Mouse (Mus musculus) hindbrain, embryonic 15.5 days (tissue): ENCODE measurements around the gene E130208F15Rik. TPM values are rescaled to one million over a fixed set of nuclear protein-coding genes. Genes with fewer than 3 reads are reported as not detected.

Source experiments
- ATAC-seq: fragments of 200-750 bp; cut with Nextera tagmentation; 2 replicates; pipeline ENCODE4 v1.8.0; 2017; ENCODE audit warnings: low read depth, moderate number of reproducible peaks, moderate TSS enrichment; ENCODE audit not compliant: low FRiP score
- H3K27ac ChIP-seq: fragments of 300-500 bp; sonication (generic); replicated peaks from 2 replicates; pipeline ENCODE4 v1.5.1; 2015; ENCODE audit warnings: mild to moderate bottlenecking, inconsistent platforms
- H3K27me3 ChIP-seq: fragments of 300-500 bp; sonication (generic); 2 replicates; pipeline ENCODE4 v1.6.1; 2015; ENCODE audit warnings: control low read depth, inconsistent platforms
- H3K36me3 ChIP-seq: fragments of 300-500 bp; sonication (generic); 2 replicates; pipeline ENCODE4 v1.6.1; 2015; ENCODE audit warnings: control low read depth, inconsistent platforms
- H3K4me1 ChIP-seq: fragments of 300-500 bp; sonication (generic); replicated peaks from 2 replicates; pipeline ENCODE4 v1.6.1; 2015; ENCODE audit warnings: control low read depth, inconsistent platforms
- H3K4me2 ChIP-seq: fragments of 300-500 bp; sonication (generic); 2 replicates; pipeline ENCODE4 v1.6.1; 2015; ENCODE audit warnings: moderate library complexity, mild to moderate bottlenecking, inconsistent platforms
- H3K4me3 ChIP-seq: fragments of 300-500 bp; sonication (generic); 2 replicates; pipeline ENCODE4 v1.5.1; 2015; ENCODE audit warnings: mild to moderate bottlenecking, inconsistent platforms
- H3K9ac ChIP-seq: fragments of 300-500 bp; sonication (generic); 2 replicates; pipeline ENCODE4 v1.6.1; 2015; ENCODE audit warnings: inconsistent platforms
- H3K9me3 ChIP-seq: fragments of 300-500 bp; sonication (generic); 2 replicates; pipeline ENCODE4 v1.6.1; 2016; ENCODE audit warnings: control low read depth, inconsistent platforms
- WGBS: fragments of 180-500 bp; shearing (Covaris S2); methylation state at CpG from one replicate; pipeline ENCODE4 v1.1.7; 2015; 5-methylcytosine and 5-hydroxymethylcytosine counted together
- polyA plus RNA-seq: library from polyadenylated mRNA; unstranded; fragments of >200 nt; fragmentation: Nextera tagmentation; extraction: Ambion mirVana; gene quantifications from 2 replicates; pipeline ENCODE4 v1.2.1, GENCODE M21; 2015

E130208F15Rik gene
- polyA plus RNA-seq, 1 experiment from 2014 or later: not detected

DNA sequence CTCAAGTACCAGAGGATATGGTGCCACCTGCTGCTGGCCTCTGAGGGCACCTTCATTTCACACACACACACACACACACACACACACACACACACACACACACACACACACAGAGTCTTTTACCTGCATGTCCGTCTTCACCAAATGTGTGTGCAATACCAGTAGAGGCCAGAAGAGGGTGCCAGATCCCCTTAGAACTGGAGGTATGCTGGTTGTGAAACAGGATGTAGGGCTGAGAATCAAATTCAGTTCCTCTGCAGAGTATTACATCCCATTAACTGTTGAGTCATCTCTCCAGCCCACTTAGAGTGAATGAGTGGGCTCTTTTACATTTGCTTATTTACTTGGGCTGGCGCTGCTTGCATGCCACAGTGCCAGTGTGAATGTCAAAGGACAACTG, 3.8 kb downstream of the E130208F15Rik start:
- Histone ChIP-seq H3K36me3 (no peaks in the 10 kb centered on the region), H3K27me3 (0 out of 2 replicates have a peak, but pooled peaks cover 3% of the 10 kb centered on the region), H3K9ac (no peak overlapping the region), H3K27ac (no peak overlapping the region), H3K4me3 (no peak overlapping the region), H3K4me2 (no peak overlapping the region), H3K9me3 (no peaks in the 10 kb centered on the region), H3K4me1 (peaks cover 21% of the 10 kb centered on the region)
- WGBS: 39% methylated on average over 2 of the region's 2 CpGs
- no peak for ATAC-seq

- H3K9ac ChIP-seq: no peak overlapping the region
- 0 out of 2 replicates have a peak, but pooled peaks cover 3% of the 10 kb centered on the region for H3K27me3 ChIP-seq
- H3K27ac ChIP-seq: no peak overlapping the region
- H3K4me1 ChIP-seq: peaks cover 15% of the 10 kb centered on the region
- no peak for ATAC-seq
- no peaks in the 10 kb centered on the region for H3K9me3 ChIP-seq
- no peaks in the 10 kb centered on the region for H3K36me3 ChIP-seq
- no peak overlapping the region for H3K4me3 ChIP-seq
- no peak overlapping the region for H3K4me2 ChIP-seq
Observed at GRCm38 (mm10) chr7:30326427-30326826, 4.9 kb downstream of the E130208F15Rik start.

DNA sequence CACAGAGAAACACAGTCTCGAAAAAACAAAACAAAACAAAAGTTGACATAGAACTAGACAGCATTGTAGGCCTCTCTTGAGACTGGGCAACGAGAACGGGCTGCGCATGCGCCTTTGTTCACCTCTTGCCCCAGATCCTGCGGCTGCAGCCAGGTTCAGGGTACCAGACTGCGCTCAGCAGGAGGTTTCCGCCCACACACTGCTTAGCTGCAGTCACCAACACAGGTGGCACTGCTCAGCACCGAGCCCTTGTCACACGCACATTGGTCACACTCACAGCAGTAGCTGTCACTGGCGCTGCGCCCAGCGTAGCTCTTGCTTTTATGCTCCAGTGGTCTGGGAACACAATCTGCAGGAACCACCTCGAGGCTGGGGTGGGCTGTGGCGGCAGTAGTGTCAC, 5.6 kb downstream of the E130208F15Rik start:
- 45% methylated on average over 15 of the region's 15 CpGs for WGBS
- Histone ChIP-seq H3K4me2 (no peak overlapping the region), H3K27ac (0 out of 2 replicates have a peak overlapping the region, but pooled peaks have one; percentile 12), H3K9me3 (no peaks in the 10 kb centered on the region), H3K9ac (no peak overlapping the region), H3K4me3 (no peak overlapping the region), H3K36me3 (no peaks in the 10 kb centered on the region), H3K27me3 (0 out of 2 replicates have a peak, but pooled peaks cover 3% of the 10 kb centered on the region), H3K4me1 (peaks cover 17% of the 10 kb centered on the region)
- ATAC-seq: no peak

- WGBS: 52% methylated on average over 10 of the region's 10 CpGs
- ATAC-seq: no peak
- H3K9ac ChIP-seq: no peak overlapping the region
- H3K4me2 ChIP-seq: no peak overlapping the region
- no peak overlapping the region for H3K4me3 ChIP-seq
- 0 out of 2 replicates have a peak, but pooled peaks cover 2% of the 10 kb centered on the region for H3K27me3 ChIP-seq
- H3K4me1 ChIP-seq: peaks cover 21% of the 10 kb centered on the region
- H3K9me3 ChIP-seq: no peaks in the 10 kb centered on the region
- H3K27ac ChIP-seq: no peak overlapping the region
- no peaks in the 10 kb centered on the region for H3K36me3 ChIP-seq
Observed at GRCm38 (mm10) chr7:30328379-30328778, 6.8 kb downstream of the E130208F15Rik start.

DNA sequence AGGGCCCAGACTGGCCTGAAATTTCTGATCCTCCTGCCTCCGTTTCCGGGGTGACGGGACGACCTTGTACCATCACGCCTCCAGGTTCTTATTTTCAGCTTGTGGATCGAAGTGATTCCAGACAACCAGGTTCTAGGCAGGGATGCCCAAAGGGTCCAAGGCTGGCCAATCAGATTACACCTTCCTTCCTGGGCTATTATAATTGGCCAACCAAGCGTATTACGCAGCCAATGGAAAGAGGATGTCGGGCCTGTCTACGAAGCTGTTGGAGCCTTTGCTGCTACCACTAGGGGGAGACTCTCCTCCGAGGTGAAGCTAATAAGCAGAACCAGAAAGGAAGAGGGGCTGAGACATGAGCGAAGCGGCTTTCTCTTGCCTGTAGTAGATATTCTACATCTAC, 10.3 kb downstream of the E130208F15Rik start:
- WGBS: 4% methylated on average over 13 of the region's 13 CpGs
- peak overlapping the region; percentile 29 for H3K4me3 ChIP-seq
- no peaks in the 10 kb centered on the region for H3K9me3 ChIP-seq
- H3K9ac ChIP-seq: no peak overlapping the region
- H3K36me3 ChIP-seq: no peaks in the 10 kb centered on the region
- H3K27me3 ChIP-seq: peaks cover 17% of the 10 kb centered on the region
- ATAC-seq: peak; percentile 94
- H3K4me2 ChIP-seq: peak overlapping the region; percentile 54
- H3K4me1 ChIP-seq: peaks cover 37% of the 10 kb centered on the region
- peak overlapping the region; percentile 50 for H3K27ac ChIP-seq

GRCm38 (mm10) chr7:30332622-30333259, 11.2 kb downstream of the E130208F15Rik start:
- H3K27ac ChIP-seq: no peak overlapping the region
- no peaks in the 10 kb centered on the region for H3K36me3 ChIP-seq
- no peaks in the 10 kb centered on the region for H3K9me3 ChIP-seq
- peaks cover 33% of the 10 kb centered on the region for H3K4me1 ChIP-seq
- H3K9ac ChIP-seq: no peak overlapping the region
- H3K27me3 ChIP-seq: peaks cover 17% of the 10 kb centered on the region
- peak overlapping the region; percentile 54 for H3K4me2 ChIP-seq
- WGBS: 59% methylated on average over 18 of the region's 18 CpGs
- ATAC-seq: no peak
- H3K4me3 ChIP-seq: peak overlapping the region; percentile 29; the same call in 1 of the 2 replicates

GRCm38 (mm10) chr7:30333436-30333835, 11.9 kb downstream of the E130208F15Rik start:
- peaks cover 17% of the 10 kb centered on the region for H3K27me3 ChIP-seq
- peak; percentile 31; the same call in 1 of the 2 replicates for ATAC-seq

DNA sequence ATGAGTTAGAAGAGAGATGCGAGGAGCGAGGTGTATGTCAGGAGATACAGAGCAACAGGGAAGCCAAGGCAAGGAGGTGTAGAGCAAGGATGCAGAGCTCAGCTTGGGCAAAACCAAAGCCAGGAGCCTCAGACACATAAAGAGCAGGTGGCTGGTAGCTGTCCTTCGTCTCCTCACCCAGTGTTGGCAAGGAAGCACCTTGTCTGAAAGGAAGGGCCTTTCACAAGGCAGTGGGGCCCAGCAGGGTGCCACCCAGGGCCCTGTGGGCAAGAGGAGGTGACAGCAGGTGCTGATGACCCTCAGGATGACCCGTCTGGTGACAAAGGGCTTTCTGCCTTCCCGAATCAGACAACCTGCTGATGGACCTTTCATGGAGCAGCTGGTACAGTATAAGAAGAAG, 13.0 kb downstream of the E130208F15Rik start:
- H3K4me2 ChIP-seq: no peak overlapping the region
- H3K27me3 ChIP-seq: peaks cover 22% of the 10 kb centered on the region
- peaks cover 33% of the 10 kb centered on the region for H3K4me1 ChIP-seq
- 60% methylated on average over 5 of the region's 5 CpGs for WGBS
- ATAC-seq: no peak
- no peak overlapping the region for H3K27ac ChIP-seq
- H3K4me3 ChIP-seq: no peak overlapping the region
- no peaks in the 10 kb centered on the region for H3K9me3 ChIP-seq
- no peaks in the 10 kb centered on the region for H3K36me3 ChIP-seq
- no peak overlapping the region for H3K9ac ChIP-seq

More at GRCm38 (mm10) chr7:30333436-30333835, 11.9 kb downstream of the E130208F15Rik start:
- Histone ChIP-seq H3K9ac (no peak overlapping the region), H3K36me3 (no peaks in the 10 kb centered on the region), H3K9me3 (no peaks in the 10 kb centered on the region), H3K4me3 (no peak overlapping the region), H3K27ac (peak overlapping the region; percentile 12; the same call in 1 of the 2 replicates), H3K4me2 (no peak overlapping the region), H3K4me1 (peaks cover 33% of the 10 kb centered on the region)
- WGBS: 38% methylated on average over 4 of the region's 4 CpGs

DNA sequence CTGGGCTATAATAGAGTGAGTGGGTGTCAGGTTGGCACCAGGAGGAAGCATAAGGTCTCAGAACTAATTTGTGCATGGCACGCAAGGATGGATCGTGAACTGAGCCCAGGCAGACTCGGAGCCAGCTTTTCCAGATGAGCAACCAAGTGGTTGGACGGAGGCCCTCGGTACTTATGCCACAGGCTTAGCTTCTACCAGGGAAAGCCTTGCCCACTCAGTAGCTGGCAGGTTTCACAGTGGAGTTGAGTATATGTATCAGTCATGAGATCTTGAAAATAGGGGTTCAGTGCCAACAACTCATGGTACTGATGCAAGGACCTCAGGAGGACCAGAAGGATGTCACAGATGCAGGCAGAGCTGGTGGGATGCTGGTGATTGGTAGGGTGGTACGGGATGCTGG, 14.1 kb downstream of the E130208F15Rik start:
- WGBS: 68% methylated on average over 6 of the region's 6 CpGs
- Histone ChIP-seq H3K4me2 (no peak overlapping the region), H3K9ac (no peak overlapping the region), H3K4me3 (no peak overlapping the region), H3K4me1 (peaks cover 33% of the 10 kb centered on the region), H3K36me3 (no peaks in the 10 kb centered on the region), H3K27me3 (peaks cover 22% of the 10 kb centered on the region), H3K27ac (no peak overlapping the region), H3K9me3 (no peaks in the 10 kb centered on the region)
- no peak for ATAC-seq

- no peak overlapping the region for H3K27ac ChIP-seq
- H3K9me3 ChIP-seq: no peaks in the 10 kb centered on the region
- no peak overlapping the region; the same call in 1 of the 2 replicates for H3K4me2 ChIP-seq
- H3K4me3 ChIP-seq: no peak overlapping the region
- H3K27me3 ChIP-seq: peaks cover 22% of the 10 kb centered on the region
- H3K9ac ChIP-seq: no peak overlapping the region
- under 1% methylated on average over 9 of the region's 9 CpGs for WGBS
- no peaks in the 10 kb centered on the region for H3K36me3 ChIP-seq
- peaks cover 32% of the 10 kb centered on the region for H3K4me1 ChIP-seq
- ATAC-seq: peak; percentile 40; the same call in 1 of the 2 replicates
Observed at GRCm38 (mm10) chr7:30336384-30336783, 14.8 kb downstream of the E130208F15Rik start.

DNA sequence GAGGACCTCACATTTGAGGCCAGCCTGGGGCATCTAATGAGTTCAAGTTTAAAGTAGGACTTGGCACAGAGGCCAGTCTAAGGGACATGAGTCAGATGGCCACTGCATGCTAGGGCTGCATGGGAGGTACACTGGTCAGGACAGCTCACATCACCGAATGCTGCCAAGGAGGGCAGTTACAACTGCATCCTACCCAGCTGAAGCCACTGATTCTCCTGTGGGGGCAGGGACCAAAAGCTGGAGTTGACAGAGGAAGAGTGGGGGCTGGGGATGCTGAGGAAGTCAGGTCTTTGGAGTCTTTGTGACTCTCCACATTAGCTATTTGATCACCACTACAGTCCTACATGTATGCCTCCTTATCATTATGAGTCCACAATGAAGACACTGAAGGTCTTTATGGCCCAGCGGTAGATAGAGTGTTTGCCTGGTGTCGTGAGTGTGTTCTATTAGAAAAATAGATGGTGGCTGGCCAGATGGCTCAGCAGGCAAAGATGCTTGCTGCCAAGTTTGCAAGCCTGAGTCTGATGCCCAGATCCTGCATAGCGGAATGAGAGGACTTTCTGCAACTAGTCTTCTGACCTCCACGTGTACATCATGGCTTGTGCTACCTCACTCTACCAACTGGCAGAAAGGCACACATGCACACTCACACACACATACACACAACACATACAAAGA, 18.0 kb downstream of the E130208F15Rik start:
- H3K4me1 ChIP-seq: peaks cover 11% of the 10 kb centered on the region
- H3K4me3 ChIP-seq: no peak overlapping the region
- H3K9me3 ChIP-seq: no peaks in the 10 kb centered on the region
- no peak overlapping the region for H3K27ac ChIP-seq
- 63% methylated on average over 5 of the region's 5 CpGs for WGBS
- H3K36me3 ChIP-seq: no peaks in the 10 kb centered on the region
- no peak overlapping the region for H3K9ac ChIP-seq
- no peak for ATAC-seq
- no peak overlapping the region for H3K4me2 ChIP-seq
- H3K27me3 ChIP-seq: peaks cover 20% of the 10 kb centered on the region

GRCm38 (mm10) chr7:30346635-30347379, 25.3 kb downstream of the E130208F15Rik start:
- peaks cover 16% of the 10 kb centered on the region for H3K4me1 ChIP-seq
- peaks cover 40% of the 10 kb centered on the region for H3K27me3 ChIP-seq
- no peaks in the 10 kb centered on the region for H3K9me3 ChIP-seq
- WGBS: 29% methylated on average over 21 of the region's 21 CpGs
- no peak overlapping the region for H3K9ac ChIP-seq
- H3K4me2 ChIP-seq: no peak overlapping the region
- no peak overlapping the region for H3K4me3 ChIP-seq
- no peak for ATAC-seq
- H3K36me3 ChIP-seq: no peaks in the 10 kb centered on the region
- no peak overlapping the region for H3K27ac ChIP-seq
